Mouse (Mus musculus): ENCODE measurements around the gene Podn. TPM values are rescaled to one million over a fixed set of nuclear protein-coding genes. Genes with fewer than 3 reads are reported as not detected.

Podn gene
- polyA plus RNA-seq, 1 experiment from 2014 or later = 0.30 TPM

DNA sequence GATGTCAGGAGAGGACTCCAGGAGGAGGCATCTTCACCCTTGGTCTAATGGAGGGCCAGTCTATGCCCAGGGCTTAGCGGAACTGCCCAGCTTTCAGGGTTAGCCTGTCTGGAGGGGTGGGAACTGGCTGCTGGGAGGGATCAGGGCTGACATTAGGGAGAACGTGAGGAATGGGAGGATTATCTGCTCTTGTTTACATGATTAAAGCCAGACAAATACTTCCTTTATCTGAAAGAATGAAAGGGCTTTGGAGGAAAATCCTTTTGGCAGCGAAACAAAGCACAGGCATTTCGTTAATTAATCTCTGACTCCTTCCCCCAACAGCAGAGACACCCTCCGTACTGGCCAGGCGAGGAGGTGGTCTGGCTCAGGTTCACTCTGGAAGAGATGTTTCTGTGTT is 104.4 kb downstream of the Podn start:
- WGBS (ENCODE audit: insufficient replicate concordance) = 33% methylated on average over 6 of the region's 6 CpGs
- Histone ChIP-seq H3K4me1 (ENCODE audit: control insufficient read depth, low read depth, low read length) (no peaks in the 10 kb centered on the region), H3K9ac (ENCODE audit: low read depth, low read length) (no peak overlapping the region), H3K27me3 (ENCODE audit: control insufficient read depth, insufficient read depth, low read depth, low read length) (no peaks in the 10 kb centered on the region), H3K4me3 (ENCODE audit: low read depth, low read length) (no peak overlapping the region), H3K4me2 (ENCODE audit: low read depth, low read length) (no peak overlapping the region), H3K27ac (ENCODE audit: low read length) (no peak overlapping the region), H3K36me3 (ENCODE audit: control insufficient read depth, insufficient read depth) (no peaks in the 10 kb centered on the region), H3K9me3 (replicated peaks; ENCODE audit: control insufficient read depth, low read length) (no peaks in the 10 kb centered on the region)
- ATAC-seq (ENCODE audit: low read depth) = no peak

DNA sequence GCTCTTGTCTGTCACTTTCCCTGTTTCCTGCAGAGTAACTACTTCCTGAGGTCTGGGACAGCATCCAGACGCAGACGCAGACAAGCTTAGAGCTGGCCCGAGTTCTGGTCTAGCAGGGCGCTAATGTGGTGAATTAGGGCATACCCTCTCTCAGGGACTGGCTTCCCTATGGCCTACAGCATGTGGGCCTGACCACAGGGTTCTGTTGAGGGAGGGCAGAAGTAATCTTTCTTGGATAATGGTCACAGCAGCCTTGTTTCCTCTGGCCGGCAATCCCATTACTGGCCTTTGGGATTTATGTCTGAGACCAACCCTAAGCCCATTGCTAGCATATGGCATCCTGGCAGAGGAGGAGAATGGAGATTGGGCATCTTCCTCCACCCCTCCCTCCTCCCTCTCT is 105.4 kb downstream of the Podn start:
- Histone ChIP-seq H3K9me3 (replicated peaks; ENCODE audit: control insufficient read depth, low read length) (no peaks in the 10 kb centered on the region), H3K27ac (ENCODE audit: low read length) (no peak overlapping the region), H3K4me3 (ENCODE audit: low read depth, low read length) (no peak overlapping the region), H3K4me1 (ENCODE audit: control insufficient read depth, low read depth, low read length) (no peaks in the 10 kb centered on the region), H3K9ac (ENCODE audit: low read depth, low read length) (no peak overlapping the region), H3K4me2 (ENCODE audit: low read depth, low read length) (no peak overlapping the region), H3K27me3 (ENCODE audit: control insufficient read depth, insufficient read depth, low read depth, low read length) (no peaks in the 10 kb centered on the region), H3K36me3 (ENCODE audit: control insufficient read depth, insufficient read depth) (no peaks in the 10 kb centered on the region)
- WGBS (ENCODE audit: insufficient replicate concordance) = 46% methylated on average over 5 of the region's 5 CpGs
- no peak for ATAC-seq (ENCODE audit: low read depth)

DNA sequence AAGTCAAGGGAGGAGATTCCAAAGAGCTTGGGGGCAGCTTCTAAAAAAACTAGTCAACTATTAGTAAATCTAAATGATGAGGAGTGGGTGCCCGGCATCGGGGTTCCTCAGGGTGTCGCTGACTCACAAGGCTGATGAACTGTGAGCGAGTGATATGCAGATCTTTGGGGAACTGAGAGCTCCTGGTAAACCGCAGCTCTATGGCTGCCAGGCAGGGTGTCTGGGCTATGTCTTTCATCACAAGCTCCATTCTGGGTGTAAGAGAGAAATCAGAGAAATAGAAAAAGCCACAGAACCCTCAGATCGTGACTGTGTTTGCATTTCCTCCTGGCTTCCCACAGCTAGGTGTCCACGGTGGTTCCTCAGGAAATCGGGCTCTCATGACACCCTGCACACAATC is 107.3 kb downstream of the Podn start:
- H3K36me3 ChIP-seq (ENCODE audit: control insufficient read depth, insufficient read depth) = no peaks in the 10 kb centered on the region
- no peaks in the 10 kb centered on the region for H3K27me3 ChIP-seq (ENCODE audit: control insufficient read depth, insufficient read depth, low read depth, low read length)
- H3K4me1 ChIP-seq (ENCODE audit: control insufficient read depth, low read depth, low read length) = no peaks in the 10 kb centered on the region
- H3K4me3 ChIP-seq (ENCODE audit: low read depth, low read length) = no peak overlapping the region
- H3K9ac ChIP-seq (ENCODE audit: low read depth, low read length) = no peak overlapping the region
- H3K27ac ChIP-seq (ENCODE audit: low read length) = no peak overlapping the region
- H3K9me3 ChIP-seq (replicated peaks; ENCODE audit: control insufficient read depth, low read length) = no peaks in the 10 kb centered on the region
- ATAC-seq (ENCODE audit: low read depth) = no peak
- 19% methylated on average over 8 of the region's 8 CpGs for WGBS (ENCODE audit: insufficient replicate concordance)
- H3K4me2 ChIP-seq (ENCODE audit: low read depth, low read length) = no peak overlapping the region

DNA sequence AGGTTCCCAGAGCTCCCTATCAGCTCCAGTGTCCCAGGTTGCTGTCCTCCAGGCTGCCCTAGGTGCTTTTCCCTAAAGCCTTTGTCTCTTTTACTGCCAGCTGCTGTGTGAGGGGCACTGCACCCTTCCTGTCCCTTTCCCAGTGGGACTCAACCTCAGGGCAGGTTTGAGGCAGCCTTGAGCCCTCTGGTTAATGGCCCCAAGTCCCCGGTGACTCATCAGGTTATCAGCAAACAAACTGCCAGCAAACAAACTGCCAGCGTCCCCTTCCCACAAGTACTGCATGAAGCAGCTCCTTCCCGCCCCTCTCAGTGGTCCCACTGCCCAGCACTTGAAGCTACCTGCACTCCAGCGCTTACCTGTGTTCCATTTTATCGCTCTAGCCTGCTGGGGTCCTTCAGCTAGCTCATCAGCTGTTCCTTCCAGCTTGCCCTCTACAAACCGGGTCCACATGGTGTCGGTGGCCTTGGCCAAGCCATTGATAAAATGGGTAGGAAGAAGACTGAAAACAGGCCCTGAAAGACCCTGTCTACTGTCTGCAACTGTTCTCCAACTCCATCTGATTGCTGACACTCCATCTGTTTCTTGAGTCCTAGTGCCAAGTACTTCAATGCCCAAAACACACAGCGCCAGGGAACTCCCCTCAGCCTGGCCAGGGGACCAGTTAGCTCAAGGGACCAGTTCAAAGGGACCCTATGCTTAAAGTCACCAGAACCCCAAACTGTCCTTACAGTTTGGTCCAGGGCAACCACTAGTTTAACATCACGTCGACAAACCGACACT is 109.7 kb downstream of the Podn start:
- no peak for ATAC-seq (ENCODE audit: low read depth)
- no peaks in the 10 kb centered on the region for H3K9me3 ChIP-seq (replicated peaks; ENCODE audit: control insufficient read depth, low read length)
- H3K4me2 ChIP-seq (ENCODE audit: low read depth, low read length) = no peak overlapping the region
- no peaks in the 10 kb centered on the region for H3K4me1 ChIP-seq (ENCODE audit: control insufficient read depth, low read depth, low read length)
- no peaks in the 10 kb centered on the region for H3K36me3 ChIP-seq (ENCODE audit: control insufficient read depth, insufficient read depth)
- no peak overlapping the region for H3K4me3 ChIP-seq (ENCODE audit: low read depth, low read length)
- no peak overlapping the region for H3K9ac ChIP-seq (ENCODE audit: low read depth, low read length)
- no peaks in the 10 kb centered on the region for H3K27me3 ChIP-seq (ENCODE audit: control insufficient read depth, insufficient read depth, low read depth, low read length)
- 57% methylated on average over 11 of the region's 11 CpGs for WGBS (ENCODE audit: insufficient replicate concordance)
- H3K27ac ChIP-seq (ENCODE audit: low read length) = no peak overlapping the region

DNA sequence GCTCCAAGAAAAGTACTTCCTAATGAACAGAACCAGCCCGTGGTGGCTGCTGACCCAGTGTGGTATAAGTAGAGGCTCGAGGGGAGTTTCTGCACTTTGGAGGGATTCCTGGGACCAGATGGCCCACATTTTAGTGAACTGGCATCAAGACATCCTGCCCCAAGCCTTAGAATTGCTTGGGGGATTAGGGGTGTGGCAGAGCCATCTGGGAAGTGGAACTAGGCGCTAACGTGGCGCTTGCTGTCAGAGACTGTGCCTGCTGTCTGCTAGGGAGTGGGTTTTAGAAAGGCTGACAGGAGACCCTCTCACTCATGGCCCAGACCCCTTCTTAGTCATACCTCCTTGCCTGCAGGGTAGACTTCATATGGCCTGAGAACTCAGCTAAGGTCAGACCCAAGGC is 110.4 kb downstream of the Podn start:
- no peak for ATAC-seq (ENCODE audit: low read depth)
- H3K4me1 ChIP-seq (ENCODE audit: control insufficient read depth, low read depth, low read length) = no peaks in the 10 kb centered on the region
- H3K27me3 ChIP-seq (ENCODE audit: control insufficient read depth, insufficient read depth, low read depth, low read length) = no peaks in the 10 kb centered on the region
- no peak overlapping the region for H3K27ac ChIP-seq (ENCODE audit: low read length)
- H3K9ac ChIP-seq (ENCODE audit: low read depth, low read length) = no peak overlapping the region
- no peak overlapping the region for H3K4me2 ChIP-seq (ENCODE audit: low read depth, low read length)
- 68% methylated on average over 5 of the region's 5 CpGs for WGBS (ENCODE audit: insufficient replicate concordance)
- H3K4me3 ChIP-seq (ENCODE audit: low read depth, low read length) = no peak overlapping the region
- H3K36me3 ChIP-seq (ENCODE audit: control insufficient read depth, insufficient read depth) = no peaks in the 10 kb centered on the region
- no peaks in the 10 kb centered on the region for H3K9me3 ChIP-seq (replicated peaks; ENCODE audit: control insufficient read depth, low read length)

DNA sequence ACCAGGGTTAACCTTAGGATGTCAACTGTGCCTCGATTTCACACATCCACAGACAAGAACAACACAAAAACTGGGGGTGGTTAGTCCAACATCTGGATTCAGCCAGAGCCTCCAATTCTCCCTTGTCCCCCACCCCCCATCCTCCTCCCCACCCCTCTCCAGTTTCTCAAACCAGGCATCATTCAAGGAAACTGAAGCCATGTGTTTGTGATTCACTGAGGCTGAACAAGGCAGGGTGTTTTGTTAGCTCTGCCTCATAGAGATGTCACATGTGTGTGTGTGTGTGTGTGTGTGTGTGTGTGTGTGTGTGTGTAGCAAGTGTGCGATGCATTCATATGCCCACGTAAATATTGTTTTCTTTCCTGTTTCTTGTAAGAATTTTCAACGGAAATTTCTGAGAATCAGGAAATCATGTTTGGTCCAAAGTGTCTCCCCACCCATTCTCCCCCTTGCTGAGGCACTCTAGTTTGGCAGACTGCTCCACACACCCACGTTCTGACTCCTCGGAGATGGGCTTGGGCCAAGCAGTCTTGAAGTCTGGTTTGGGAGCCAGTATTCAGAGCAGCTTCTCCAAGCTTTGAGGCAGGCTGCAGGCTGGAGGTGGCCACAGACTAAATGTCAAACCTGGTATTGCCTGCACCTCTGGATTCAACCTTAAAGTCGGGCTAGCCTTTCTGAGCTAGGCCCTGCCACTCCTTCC is 111.8 kb downstream of the Podn start:
- no peaks in the 10 kb centered on the region for H3K36me3 ChIP-seq (ENCODE audit: control insufficient read depth, insufficient read depth)
- no peaks in the 10 kb centered on the region for H3K4me1 ChIP-seq (ENCODE audit: control insufficient read depth, low read depth, low read length)
- H3K9me3 ChIP-seq (replicated peaks; ENCODE audit: control insufficient read depth, low read length) = no peaks in the 10 kb centered on the region
- H3K4me2 ChIP-seq (ENCODE audit: low read depth, low read length) = no peak overlapping the region
- H3K27ac ChIP-seq (ENCODE audit: low read length) = no peak overlapping the region
- no peaks in the 10 kb centered on the region for H3K27me3 ChIP-seq (ENCODE audit: control insufficient read depth, insufficient read depth, low read depth, low read length)
- no peak overlapping the region for H3K9ac ChIP-seq (ENCODE audit: low read depth, low read length)
- ATAC-seq (ENCODE audit: low read depth) = no peak
- no peak overlapping the region for H3K4me3 ChIP-seq (ENCODE audit: low read depth, low read length)
- 51% methylated on average over 7 of the region's 7 CpGs for WGBS (ENCODE audit: insufficient replicate concordance)

DNA sequence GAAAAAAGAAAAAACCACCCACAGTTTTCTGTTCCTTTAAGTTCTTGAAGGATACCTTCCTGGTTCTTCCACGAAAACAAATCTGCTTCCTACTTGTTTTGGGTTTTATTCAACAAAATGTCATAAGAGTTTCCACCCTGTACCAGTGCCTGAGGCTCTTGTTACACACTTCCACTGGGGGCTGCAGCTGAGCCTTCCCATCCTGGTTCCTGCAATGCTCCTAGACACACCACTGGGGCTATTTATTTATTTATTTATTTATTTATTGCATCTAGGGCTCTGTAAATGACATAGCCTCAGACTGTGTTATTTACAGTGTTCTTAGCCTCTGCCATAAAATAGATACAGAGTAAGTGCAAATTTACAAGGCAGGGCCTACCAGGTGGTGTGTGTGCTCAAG is 112.5 kb downstream of the Podn start:
- H3K4me3 ChIP-seq (ENCODE audit: low read depth, low read length) = no peak overlapping the region
- H3K4me1 ChIP-seq (ENCODE audit: control insufficient read depth, low read depth, low read length) = no peaks in the 10 kb centered on the region
- H3K9me3 ChIP-seq (replicated peaks; ENCODE audit: control insufficient read depth, low read length) = no peaks in the 10 kb centered on the region
- no peak overlapping the region for H3K4me2 ChIP-seq (ENCODE audit: low read depth, low read length)
- no peak for ATAC-seq (ENCODE audit: low read depth)
- H3K27ac ChIP-seq (ENCODE audit: low read length) = no peak overlapping the region
- H3K9ac ChIP-seq (ENCODE audit: low read depth, low read length) = no peak overlapping the region
- no peaks in the 10 kb centered on the region for H3K27me3 ChIP-seq (ENCODE audit: control insufficient read depth, insufficient read depth, low read depth, low read length)
- 48% methylated on average over 1 of the region's 1 CpGs for WGBS (ENCODE audit: insufficient replicate concordance)
- H3K36me3 ChIP-seq (ENCODE audit: control insufficient read depth, insufficient read depth) = no peaks in the 10 kb centered on the region

DNA sequence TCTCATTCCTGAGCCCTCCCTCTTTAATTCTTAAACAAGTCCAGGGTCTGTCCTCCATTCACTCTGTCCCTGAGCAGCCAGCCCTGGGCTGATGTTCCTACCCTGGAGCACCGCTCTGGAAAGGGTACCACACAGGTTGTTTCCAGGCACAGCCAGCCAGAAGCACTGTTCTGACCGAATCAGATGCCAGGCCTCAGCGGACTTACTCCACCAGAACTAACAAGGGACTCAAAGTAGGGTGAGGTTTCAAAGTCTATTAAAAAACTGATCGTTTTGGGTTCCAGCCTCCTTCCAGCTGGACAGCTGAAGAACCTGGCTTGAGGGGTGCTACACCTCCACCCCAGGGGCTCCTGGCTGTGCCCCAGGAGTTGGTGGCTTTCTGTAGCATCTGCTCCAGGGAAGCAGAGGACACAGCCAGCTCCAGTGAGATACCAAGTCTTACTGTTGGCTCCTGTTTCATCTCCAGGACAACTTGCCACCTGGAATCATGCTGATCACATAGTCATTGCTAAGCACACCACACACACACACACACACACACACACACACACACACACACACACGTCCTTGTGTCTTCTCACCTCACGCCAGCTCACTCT is 116.1 kb downstream of the Podn start:
- Histone ChIP-seq H3K4me2 (ENCODE audit: low read depth, low read length) (no peak overlapping the region), H3K27ac (ENCODE audit: low read length) (no peak overlapping the region), H3K9me3 (replicated peaks; ENCODE audit: control insufficient read depth, low read length) (no peaks in the 10 kb centered on the region), H3K36me3 (ENCODE audit: control insufficient read depth, insufficient read depth) (no peaks in the 10 kb centered on the region), H3K4me1 (ENCODE audit: control insufficient read depth, low read depth, low read length) (no peaks in the 10 kb centered on the region), H3K27me3 (ENCODE audit: control insufficient read depth, insufficient read depth, low read depth, low read length) (no peaks in the 10 kb centered on the region), H3K4me3 (ENCODE audit: low read depth, low read length) (no peak overlapping the region), H3K9ac (ENCODE audit: low read depth, low read length) (no peak overlapping the region)
- 67% methylated on average over 6 of the region's 6 CpGs for WGBS (ENCODE audit: insufficient replicate concordance)
- no peak for ATAC-seq (ENCODE audit: low read depth)

DNA sequence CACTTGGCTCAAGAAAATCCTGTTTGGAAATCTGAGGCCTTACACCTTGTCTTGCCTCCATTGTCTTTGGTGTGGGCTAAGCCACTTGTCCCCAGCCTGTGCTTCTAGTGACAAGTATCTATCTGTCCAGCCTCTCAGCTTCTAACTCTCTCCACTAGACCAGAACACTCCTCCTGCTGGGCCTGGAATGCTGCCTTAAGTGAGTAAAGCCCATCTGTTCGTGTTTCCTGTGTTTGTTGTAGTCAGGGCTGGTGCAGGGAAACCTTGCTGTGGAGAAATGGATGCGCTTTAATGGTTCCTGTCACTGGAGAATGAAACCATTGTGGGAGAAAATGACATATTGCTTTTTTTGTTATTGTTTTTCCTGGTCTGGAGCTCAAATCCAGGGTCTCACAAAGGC is 116.7 kb downstream of the Podn start:
- Histone ChIP-seq H3K4me1 (ENCODE audit: control insufficient read depth, low read depth, low read length) (no peaks in the 10 kb centered on the region), H3K36me3 (ENCODE audit: control insufficient read depth, insufficient read depth) (no peaks in the 10 kb centered on the region), H3K9me3 (replicated peaks; ENCODE audit: control insufficient read depth, low read length) (no peaks in the 10 kb centered on the region), H3K27ac (ENCODE audit: low read length) (no peak overlapping the region), H3K27me3 (ENCODE audit: control insufficient read depth, insufficient read depth, low read depth, low read length) (no peaks in the 10 kb centered on the region), H3K4me3 (ENCODE audit: low read depth, low read length) (no peak overlapping the region), H3K4me2 (ENCODE audit: low read depth, low read length) (no peak overlapping the region), H3K9ac (ENCODE audit: low read depth, low read length) (no peak overlapping the region)
- WGBS (ENCODE audit: insufficient replicate concordance) = 42% methylated on average over 2 of the region's 2 CpGs
- no peak for ATAC-seq (ENCODE audit: low read depth)

Measured in liver, embryonic 16.5 days (tissue).